Mouse (Mus musculus) induced T-regulatory cell, adult 2 months (primary cell): Measurements from ENCODE around the gene Cwc22.

Experiments used
- DNase-seq: peaks from one replicate; pipeline ENCODE4 v3.0.0-alpha.2; 2012; ENCODE audit warnings: low read depth

Cwc22 gene

DNA sequence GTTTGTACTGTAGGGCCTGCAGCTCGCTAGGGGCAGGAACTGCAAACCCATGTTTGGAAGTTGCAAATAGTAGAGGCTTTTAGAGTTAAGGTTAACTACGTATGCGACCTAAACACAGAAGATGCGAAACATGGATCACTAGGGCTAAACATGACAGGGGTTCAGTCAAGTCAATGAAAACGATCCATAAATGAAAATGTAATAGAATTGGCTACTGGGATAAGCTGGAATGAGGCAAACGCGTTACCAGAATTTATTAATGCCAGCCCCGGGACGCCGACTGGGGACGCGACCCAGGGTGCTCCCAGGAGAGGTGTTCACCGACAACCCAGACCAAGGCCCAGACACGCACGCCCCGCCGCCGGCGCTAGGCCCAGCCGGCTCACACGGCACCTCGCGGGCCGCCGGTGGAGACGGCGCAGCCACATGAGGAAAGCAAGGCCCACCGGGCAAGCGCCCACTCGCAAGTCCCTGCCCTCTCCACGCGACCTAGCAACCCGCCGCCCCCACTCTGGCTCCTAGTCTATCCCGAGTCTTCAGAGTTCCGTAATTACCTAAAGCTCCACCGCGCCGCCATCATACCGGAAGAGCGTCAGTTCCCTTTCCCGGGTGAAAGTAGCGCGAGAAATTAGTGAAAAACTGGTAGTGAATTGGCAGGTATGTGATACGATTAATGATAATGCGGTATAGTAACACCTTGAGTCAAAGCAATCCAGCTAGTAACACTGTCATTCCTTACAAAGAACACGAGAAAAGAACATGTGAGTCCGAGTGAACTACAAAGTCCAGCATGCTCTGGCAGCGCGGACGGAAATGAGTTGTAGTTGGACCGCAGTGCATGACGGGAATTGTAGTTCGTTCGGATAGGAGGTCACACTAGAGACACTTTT lies at the start of gene Cwc22:
Gene Cwc22 (minus strand): TSS at position 780 of the 890 bp plus-strand sequence.
- DNase-seq: peak; percentile 98

GRCm38 (mm10) chr2:77993727-77994401 lies 47.7 kb upstream of the Cwc22 start:
- no peak for DNase-seq

GRCm38 (mm10) chr2:77992951-77993604 lies 46.9 kb upstream of the Cwc22 start:
- DNase-seq: no peak

- DNase-seq: no peak
These were observed 44.6 kb upstream of the Cwc22 start for GRCm38 (mm10) chr2:77990820-77991219.

- no peak for DNase-seq
These were observed 43.9 kb upstream of the Cwc22 start for GRCm38 (mm10) chr2:77990121-77990520.

- no peak for DNase-seq
These were observed 43.2 kb upstream of the Cwc22 start for GRCm38 (mm10) chr2:77989390-77989789.

- no peak for DNase-seq
These were observed 40.0 kb upstream of the Cwc22 start for GRCm38 (mm10) chr2:77985991-77986730.

GRCm38 (mm10) chr2:77984209-77984608 lies 38.0 kb upstream of the Cwc22 start:
- no peak for DNase-seq

DNA sequence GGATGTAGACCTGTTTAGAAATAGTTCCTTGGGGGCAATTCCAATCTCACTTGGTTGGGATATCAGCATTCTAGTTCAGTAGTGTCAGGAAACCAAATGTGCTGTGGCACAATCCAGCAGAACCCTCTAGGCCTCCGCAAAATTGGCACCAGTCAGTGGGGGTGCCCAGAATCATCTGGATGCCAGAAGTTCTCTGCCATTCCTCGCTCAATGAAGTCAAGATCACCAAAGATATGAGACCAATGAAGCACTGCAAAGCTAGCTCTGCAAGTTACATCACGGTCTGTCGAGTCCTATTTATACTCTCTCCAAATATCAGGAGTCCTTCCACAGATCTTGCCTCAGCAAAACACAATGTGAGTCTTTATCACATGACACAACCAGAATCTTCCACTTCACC lies 35.7 kb upstream of the Cwc22 start:
- no peak for DNase-seq

- DNase-seq: no peak
These were observed 34.5 kb upstream of the Cwc22 start for GRCm38 (mm10) chr2:77980696-77981095.

DNA sequence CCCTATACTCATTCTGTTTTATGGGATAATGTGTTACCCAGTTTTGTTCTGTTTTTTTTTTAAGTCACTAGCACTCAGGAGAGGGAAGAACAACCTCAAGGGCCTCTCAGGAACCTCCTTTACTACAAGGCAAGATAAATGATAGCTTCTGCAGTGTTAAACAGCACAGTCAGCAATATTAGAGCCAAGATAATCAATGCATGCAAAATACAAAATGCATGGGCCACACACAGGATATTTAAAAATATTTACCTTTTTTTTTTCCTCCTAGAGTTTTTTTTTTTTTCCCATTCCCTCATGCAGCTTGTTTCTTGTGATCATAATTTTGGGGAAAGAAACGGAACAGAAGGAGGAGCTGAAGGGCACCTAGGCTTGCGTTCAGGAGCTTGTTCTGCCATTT lies 33.3 kb upstream of the Cwc22 start:
- DNase-seq: no peak

DNA sequence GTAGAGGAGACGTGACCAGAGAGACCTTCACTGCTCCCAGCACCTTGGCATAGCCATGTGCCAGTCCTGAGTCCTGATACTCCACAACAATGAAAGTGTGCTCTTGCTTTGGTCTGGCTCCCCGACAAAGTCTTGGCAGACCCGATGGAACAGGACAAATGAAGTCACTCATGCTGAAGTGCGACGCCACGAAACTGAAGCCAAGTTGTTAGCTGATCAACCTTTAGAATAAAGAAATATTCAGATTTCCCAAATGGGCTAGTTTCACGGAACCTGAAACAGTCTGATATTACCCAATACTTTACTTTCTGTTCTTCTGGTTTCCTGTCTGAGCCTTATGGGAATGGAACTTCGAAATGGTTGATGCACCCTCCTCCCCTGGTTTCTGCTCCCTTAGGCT lies 32.9 kb upstream of the Cwc22 start:
- no peak for DNase-seq

DNA sequence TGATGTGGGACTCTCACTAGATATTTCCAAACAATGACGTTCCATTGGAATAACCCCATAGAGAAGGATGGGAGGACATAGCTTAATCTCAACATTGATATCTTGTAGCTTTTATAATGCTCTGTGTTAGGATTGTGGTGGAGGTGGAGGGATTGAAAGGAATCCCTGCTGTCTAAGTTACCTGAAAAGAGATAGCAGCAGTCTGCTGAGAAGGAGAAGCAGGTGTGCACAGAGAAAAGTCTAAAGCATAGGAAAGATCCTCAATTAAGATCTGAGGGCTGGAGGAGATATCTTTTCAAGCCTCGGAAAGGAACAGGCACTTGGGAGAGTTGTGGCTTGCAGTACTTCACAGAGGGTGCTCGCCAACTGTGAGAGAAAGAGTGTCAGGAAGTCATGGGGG lies 32.1 kb upstream of the Cwc22 start:
- no peak for DNase-seq

GRCm38 (mm10) chr2:77976321-77976920 lies 30.2 kb upstream of the Cwc22 start:
- no peak for DNase-seq

- no peak for DNase-seq
These were observed 29.4 kb upstream of the Cwc22 start for GRCm38 (mm10) chr2:77975606-77976005.

- DNase-seq: no peak
These were observed 28.8 kb upstream of the Cwc22 start for GRCm38 (mm10) chr2:77974986-77975385.

- no peak for DNase-seq
These were observed 28.2 kb upstream of the Cwc22 start for GRCm38 (mm10) chr2:77974366-77974765.

- no peak for DNase-seq
These were observed 27.1 kb upstream of the Cwc22 start for GRCm38 (mm10) chr2:77973296-77973695.

- DNase-seq: no peak
These were observed 26.4 kb upstream of the Cwc22 start for GRCm38 (mm10) chr2:77972541-77972940.

DNA sequence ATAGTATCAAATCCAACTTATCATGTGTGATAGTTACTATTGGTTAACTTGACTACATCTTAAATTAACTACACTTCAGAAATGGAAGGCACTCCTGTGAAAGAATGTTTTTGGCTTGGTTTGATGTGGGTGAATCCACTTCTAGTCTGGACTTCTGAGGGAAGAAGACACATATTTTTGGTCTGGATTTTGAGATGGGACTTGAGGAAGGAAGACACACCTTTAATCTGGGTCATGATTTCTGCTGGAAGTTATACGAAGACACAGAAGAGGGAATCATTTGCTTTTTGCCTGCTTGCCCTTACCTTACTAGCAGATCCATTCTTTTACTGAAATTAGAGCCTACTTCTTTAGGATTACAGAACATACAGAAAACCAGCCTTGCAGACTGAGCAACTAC lies 25.7 kb upstream of the Cwc22 start:
- DNase-seq: no peak

DNA sequence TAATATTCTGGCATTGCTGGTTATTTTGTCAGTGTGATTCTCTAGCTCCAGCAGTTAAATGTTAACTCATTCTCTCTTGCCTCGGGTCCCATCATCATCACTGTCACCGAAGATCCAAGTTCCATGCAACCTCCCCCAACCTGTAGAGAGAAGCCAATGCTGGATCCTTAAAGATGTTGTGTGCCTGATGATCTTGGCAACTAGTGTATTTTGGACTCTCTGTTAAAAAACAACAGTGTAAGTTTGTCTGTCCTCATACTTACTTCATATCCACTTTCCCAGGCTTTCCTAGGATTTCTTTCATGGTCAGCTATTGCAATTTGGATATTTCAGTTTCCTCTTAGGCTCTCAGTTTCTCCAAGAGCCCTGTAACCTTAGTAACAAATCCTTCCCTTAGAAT lies 25.2 kb upstream of the Cwc22 start:
- DNase-seq: no peak

- DNase-seq: no peak
These were observed 24.4 kb upstream of the Cwc22 start for GRCm38 (mm10) chr2:77970556-77970955.
